Mouse (Mus musculus) natural killer cell, adult 2 months (primary cell): ENCODE results near the gene Dpp9.
A peak's percentile ranks its signal among the peaks of the same experiment; 100 is the strongest.

Experiments
- DNase-seq, 2 experiments: peaks; one replicate each; pipeline ENCODE4 v3.0.0; 2022; ENCODE audit warnings: low spot score in 2 of 2

The Dpp9 gene

DNA sequence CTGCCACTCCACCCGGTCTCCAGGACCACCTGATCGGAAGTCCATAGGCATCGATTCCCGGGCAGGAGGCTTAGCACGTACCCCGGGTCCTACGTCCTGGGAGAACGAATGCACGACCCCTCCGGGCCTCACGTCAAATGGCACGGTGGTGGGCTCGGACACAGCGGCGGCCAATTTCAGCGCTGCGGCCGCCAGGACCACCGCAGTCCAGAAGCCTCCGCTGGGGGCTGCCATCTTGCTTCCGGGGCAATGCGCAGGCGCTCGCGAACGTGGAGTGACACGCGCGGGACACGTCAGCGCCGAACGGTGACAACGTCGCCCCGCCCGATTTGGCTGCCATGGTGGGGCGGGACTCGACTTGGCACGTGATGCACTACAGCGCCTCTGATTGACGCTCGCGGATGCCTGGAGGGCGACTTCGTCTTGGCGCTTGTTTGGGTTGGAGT lies 35.0 kb downstream of the Dpp9 start, which contains the start of gene Mydgf:
Gene Mydgf (minus strand): TSS at position 263 of the 446 bp plus-strand sequence.
- peak; percentile 92 to 93 for DNase-seq

DNA sequence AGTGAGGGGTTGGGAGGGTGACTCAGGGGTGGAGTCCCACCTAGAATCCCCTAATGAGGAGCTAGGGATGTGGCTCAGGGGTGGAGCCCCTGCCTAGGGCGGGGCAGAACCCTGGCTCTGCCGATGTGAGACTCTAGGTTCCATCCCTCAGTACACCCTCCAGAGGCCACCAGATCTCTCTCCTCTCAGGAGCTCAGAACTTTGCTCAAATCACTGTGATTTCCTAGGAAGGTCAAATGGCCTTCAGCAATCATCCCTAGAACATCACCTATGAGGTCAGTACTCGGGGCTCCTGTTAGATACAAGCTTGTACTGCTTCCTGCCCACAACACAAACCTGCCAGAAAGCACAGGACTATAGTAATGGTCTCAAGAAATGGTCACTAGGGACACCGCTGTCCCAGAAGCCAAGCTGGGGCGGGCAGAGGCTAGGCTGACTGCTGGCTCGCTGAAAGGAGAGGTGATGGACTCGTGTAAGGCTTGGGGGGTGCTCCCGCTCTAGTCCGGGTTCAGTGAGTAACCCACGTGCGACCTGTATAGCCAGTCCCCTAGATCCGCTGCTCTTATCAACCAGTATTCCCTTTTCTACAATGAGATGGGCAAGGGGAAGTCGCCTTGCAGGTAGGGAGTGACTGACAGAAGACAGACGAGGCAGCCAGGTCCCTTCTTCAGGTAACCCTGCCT lies 35.6 kb downstream of the Dpp9 start:
- DNase-seq = no peak

DNA sequence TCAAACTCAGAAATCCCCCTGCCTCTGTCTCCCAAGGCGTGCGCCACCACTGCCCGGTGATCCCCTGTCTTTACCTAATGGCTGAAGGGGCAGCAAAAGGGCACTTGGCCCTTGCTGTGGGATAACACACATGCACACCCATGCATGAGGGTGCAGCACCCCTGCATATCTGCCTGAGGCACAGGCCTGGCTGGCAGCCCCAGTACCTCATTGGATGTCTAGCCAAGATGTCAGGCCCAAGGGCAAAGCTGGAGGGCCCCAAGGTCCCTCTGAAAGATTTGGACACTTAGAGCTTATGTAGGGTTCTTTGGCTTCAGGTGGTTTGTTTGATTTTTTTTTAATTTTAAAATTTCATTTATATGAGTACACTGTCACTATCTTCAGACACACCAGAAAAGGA lies 43.3 kb downstream of the Dpp9 start:
- no peak for DNase-seq

DNA sequence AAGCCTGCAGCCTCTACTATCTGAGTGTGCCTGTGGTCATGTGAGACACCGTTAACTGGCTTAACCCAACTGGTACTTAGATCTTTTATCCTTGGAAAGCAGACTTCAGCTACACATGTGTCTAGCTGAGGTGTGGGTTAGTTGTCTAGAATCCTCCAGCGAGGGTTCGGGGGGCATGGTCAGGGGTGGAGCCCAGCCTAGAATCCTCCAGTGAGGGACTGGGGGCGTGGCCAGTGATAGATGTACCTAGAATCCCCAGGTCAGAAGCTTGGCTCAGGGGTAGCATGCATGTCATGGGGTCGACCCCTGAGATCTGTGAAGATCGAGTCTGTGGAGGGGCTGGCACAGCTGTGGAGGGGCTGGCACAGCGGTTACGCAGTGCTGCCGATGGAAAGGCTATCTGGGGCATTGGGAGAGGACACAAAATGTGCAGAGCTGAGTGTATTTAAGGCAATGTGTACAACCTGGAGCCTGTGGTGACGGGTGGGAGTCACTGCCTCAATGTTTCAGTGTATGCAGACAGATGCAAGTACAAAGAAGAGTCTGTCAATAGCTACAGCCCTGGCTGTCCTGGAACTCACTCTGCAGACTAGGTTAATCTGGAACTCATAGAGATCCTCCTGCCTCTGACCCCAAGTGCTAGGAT lies 45.2 kb downstream of the Dpp9 start:
- no peak for DNase-seq

DNA sequence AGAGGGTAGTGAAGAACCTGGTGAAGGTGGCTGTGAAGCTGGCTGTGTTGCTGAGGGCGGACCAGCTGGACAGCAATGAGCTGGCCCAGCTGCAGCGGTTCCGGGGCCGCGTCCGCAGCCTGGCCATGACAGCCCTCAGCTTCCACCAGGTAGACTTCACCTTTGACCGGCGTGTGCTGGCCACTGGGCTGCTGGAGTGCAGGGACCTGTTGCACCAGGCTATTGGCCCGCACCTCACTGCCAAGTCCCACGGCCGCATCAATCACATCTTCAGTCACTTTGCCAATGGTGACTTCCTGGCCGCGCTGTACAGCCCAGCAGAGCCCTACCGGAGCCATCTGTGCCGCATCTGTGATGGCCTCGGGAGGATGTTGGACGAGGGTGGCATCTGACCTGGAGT lies 46.8 kb downstream of the Dpp9 start:
- DNase-seq = no peak

DNA sequence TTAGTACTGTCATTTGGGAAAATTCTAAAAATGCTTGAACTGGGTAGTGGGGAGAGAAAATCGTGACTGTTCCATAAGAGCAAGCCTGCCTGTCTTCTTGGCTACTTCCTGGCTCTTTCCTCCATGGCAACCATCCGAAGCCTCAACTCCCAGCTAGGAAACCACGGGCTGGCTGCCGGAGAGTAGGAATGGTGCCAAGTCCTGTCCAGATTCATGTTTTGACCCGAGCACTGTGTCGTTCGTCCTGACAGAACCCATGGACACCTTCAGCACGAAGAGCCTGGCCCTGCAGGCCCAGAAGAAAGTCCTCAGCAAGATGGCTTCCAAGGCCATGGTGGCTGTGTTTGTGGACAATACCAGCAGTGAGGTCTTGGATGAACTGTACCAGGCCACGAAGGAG lies 47.2 kb downstream of the Dpp9 start:
- DNase-seq = no peak

DNA sequence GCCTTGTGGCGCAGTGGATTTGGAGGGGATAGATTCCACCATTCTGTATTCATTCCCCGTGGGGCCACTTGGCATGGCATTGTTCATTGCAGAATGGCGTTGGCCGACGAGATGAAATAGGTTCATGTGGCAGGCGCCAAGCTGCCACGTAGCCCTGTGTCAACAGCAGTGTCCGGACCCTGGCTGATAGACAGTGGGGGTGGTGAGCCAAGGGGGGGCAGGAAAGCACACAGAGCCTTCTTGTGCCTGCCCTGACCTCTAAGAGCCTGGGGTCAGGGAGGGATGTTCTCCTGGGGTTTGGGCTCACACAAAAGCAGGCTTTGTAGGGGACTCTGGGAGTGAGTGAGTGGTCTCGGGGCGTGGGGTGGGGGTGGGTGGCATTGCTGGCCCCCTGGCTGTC lies 48.1 kb downstream of the Dpp9 start:
- DNase-seq = no peak

DNA sequence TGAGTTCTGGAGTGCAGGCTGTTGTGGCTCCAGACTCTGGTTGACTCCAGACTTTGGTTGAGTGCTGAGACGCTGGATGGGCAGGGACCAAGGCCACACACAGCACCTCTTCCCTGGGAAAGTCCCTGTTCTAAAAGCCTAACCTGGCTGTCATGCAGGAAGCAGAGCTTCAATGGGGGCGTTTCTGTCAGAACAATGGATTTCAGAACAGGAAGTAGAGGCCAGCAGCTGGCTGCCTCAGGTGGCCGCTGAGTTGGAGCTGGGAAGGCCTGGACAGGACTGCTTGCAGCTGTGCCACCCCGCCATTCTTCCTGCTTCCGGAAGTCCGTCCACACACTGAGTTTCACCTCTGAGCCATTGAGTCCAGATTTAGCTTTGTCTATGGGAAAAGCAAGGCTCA lies 48.9 kb downstream of the Dpp9 start:
- DNase-seq = no peak

DNA sequence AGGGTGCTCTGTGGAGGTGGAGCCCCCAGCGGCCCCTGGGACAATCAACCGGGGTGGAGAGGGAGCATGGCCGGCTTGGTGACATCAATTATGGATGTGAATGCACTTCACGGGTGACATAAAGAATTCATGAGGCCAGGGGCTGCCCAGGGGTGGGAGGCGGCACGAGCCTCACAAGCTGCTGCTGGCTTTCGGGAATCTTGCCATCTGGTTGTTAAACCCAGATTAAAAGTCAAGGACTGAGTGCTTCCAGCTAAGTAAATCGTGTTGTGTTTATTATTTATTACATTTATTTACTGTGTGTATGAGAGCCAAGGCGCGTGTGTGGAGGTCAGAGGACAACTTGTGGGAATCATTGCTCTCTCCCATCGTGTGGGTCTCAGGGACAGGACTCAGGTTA lies 53.0 kb downstream of the Dpp9 start:
- no peak for DNase-seq

DNA sequence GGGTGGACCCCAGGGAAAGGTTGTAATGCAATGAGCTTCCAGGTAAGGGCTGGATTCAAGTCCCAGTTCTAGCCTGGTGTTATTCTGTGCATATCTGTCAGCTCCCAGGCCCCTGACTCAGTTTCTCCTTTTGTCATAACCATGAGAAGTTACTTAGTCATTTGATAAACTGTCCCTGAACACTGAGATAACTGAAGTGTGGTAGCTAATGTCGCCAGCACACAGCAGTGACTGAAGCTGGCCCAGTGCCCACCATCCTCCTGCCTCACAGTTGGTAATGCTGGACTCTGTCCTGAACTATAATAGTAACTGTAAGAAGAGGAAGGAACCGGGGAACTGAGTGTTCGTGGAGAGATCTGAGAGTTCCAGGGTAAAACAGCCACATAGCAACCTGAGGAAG lies 54.2 kb downstream of the Dpp9 start:
- DNase-seq = no peak

DNA sequence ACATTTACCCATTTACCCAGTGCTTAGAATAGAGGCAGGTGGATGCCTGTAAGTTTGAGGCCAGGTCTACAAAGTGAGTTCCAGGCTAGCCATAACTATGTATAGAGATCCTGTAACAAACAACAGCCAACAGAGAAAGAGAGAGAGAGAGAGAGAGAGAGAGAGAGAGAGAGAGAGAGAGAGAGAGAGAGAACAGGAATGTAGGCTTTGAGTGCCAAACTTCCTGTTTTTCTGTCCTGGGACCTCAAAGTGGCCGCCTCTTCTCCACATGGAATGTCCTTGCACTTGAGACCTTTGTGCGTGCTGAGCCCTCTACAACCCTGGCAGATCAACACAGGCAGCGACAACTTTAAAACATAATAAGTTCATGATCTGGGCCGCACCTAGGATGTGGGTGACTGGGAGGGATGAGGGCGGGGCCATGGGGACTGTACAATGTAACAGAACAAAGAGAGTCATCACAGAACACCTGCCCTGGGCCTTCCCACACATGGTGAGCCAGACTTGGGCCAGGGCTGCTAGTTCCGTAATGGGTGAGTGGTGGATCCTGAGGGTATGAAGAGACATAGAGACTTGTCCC lies 55.1 kb downstream of the Dpp9 start:
- peak in 1 of 2 experiments; percentile 11 for DNase-seq

DNA sequence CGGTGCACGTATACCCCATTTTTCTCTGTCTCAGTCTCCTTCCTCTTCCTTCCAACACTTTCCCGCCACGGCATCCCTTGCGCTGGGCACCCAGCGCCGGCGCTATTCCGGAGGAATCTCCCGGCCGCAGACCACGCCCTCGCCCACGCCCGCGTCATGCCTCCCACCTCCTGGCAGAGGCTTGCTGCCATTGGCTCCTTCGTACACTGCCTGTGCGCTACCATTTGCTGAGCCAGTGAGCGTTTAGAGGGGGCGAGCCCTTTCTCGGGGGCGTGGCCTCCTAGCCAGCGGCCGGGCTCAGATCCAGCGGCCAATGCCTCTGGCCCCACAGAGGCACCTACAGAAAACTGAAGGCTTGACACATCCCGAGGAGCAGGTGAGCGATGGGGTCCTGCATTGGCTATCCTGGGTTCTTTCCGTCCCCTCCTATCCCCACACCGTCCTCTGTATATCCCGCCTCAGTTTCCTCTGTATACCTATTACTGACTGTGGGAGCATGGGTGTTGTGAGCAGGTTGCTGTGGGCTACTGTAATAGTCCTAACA lies 56.4 kb downstream of the Dpp9 start, which contains the start of gene Tnfaip8l1:
Gene Tnfaip8l1 (plus strand): TSS at position 247 of the 544 bp plus-strand sequence.
- peak; percentile 85 to 88 for DNase-seq

DNA sequence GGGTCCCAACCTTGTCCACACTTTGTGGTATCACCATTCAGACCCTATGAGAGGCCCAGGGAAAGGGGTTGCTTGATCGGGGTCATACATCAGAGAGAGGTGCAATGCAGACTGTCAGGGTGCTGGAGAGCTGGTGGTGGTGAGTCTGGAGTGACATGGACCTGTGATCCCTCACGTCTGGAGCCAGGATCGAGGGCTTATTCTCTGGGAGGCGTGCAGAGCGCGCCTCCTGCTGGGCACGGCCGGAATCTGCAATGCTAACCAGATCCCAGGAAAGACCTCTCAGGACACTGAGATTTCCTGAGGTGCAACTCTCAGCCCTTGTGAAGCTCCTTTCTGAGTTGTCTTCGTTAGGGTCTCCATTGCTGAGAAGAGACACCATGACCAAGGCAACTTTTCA lies 59.0 kb downstream of the Dpp9 start:
- peak in 1 of 2 experiments; percentile 18 for DNase-seq

DNA sequence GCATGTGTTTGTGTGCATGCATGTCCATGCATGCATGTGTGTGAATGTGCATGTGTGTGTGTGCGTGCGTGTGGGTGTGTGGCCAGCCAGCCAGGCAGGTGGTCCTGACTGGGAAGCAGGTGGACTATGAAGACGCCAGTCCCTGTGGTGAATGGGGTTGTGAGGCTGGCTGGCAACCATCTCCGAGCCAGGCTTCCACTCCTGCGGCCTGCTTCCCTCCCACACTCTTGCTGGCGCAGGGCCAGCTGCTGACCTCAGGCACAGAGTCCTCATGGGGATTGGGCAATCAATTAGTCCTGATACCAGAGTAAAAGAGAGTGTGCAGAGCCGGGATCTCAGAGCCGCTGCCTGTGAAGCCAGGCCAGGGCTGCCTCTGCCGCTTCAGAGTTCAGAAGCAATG lies 65.1 kb downstream of the Dpp9 start:
- DNase-seq = no peak

DNA sequence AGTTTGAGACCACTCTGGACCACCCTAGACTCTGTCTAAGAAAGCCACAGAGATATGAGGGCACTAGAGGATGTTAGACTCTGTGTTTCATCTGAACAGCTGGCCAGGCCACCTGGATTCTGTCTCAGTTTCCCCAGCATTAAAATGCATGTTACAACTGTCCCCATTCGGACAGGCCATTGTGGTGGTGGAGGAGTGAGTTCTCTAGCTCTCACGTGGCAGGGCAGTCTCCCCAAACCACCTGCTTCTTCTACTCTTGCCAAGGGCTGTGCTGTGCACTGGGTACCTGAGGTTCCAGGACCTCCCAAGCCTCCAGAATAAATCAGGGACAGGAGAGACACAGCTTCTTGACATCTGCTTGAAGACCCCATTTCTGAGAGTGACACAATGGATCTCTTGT lies 68.8 kb downstream of the Dpp9 start:
- no peak for DNase-seq

DNA sequence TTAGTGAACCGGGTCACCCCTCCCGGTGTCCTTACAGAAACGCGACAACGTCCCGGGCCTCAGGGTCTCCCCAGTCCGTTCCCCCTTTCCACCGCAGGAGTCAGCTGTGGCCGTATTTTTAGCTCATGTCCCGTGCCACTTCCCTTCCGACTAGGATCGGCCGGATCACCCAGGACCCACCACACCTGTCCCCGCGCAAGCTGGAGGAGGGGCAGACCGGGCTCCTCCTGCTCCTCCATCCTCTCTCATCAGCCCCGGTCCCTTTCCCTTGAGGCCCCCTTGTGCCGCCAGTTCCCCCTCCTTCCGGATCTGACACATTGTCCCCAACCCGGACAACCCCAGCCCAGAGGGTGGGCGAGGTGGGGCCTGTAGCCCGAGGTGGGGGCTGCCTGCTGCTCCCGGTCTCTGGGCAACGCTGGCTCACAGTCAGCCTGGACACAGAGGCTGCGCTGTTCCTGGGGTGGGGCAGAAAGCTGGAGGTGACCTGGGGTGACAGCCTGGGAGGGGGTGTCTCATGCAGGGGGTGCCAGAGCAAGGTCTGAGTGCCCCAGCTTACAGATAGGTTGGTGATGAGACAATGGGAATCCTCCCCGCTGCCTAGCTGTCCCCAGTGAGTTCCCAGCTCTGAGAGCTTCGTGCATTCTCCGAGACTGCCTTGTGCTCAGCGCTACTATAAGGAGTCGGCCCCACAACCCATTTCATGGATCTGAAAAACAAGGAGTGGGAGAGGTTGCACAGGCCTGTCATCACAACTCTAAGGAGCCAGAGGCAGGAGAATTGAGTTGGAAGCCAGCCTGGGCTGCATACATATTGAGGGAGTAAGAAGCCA lies 69.7 kb downstream of the Dpp9 start:
- no peak for DNase-seq

DNA sequence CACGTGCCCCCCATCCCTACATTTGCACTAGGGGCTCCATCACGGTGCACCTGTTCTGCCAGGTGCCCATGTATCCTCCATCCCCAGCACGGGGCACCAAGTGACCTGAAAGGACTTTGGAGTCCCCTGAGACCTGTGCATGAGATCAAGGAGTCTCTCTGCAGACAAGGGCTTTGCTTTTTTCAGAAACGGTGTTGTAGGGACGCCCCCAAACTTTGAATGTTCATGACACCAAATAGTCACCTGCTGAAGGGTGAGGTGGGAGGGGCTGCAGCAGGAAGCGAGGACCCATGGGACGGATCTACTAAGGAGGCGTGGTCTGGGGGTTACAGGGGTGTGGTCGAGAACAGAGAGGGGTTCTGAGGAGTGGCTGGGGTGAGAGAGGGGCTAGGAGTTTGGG lies 70.4 kb downstream of the Dpp9 start:
- DNase-seq = peak in 1 of 2 experiments; percentile 28

DNA sequence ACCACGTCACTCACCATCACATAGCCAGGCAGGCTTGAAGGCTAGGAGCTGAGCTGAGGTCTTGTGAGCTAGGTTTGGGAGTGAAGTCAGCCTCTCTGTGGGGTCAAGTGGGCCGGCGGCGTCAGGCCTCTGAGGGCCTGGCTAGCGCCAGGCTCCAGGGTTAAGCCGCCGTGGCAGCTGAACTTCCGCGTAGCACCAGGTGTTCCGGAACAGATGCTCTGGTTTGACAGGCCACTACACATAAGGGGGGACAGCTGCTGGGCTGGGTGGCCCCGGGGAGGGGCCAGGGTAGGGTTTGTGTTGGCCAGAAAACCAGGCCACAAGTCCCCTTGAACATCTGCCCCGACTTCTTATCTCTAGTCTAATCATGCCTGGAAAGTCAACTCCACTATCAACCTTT lies 71.3 kb downstream of the Dpp9 start:
- no peak for DNase-seq

DNA sequence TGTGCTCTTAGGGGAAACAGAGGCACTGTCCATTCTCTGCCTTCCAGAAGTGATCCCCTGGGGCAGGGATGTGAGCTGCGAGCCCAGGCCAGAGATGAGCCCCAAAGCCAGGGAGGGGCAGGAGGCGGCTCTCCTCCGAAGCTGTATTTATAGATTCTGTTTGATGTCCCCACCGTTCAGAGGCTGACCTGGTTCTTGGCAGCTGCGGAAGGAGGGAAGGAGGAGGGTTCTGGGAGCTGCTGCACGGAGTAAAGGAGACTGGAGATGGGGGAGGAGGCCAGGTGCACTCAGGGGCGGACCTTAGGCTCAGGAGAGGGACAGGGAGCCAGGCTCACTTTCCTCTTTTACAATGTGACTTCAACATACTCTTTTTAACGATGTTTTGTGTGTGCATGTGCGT lies 72.6 kb downstream of the Dpp9 start:
- no peak for DNase-seq

DNA sequence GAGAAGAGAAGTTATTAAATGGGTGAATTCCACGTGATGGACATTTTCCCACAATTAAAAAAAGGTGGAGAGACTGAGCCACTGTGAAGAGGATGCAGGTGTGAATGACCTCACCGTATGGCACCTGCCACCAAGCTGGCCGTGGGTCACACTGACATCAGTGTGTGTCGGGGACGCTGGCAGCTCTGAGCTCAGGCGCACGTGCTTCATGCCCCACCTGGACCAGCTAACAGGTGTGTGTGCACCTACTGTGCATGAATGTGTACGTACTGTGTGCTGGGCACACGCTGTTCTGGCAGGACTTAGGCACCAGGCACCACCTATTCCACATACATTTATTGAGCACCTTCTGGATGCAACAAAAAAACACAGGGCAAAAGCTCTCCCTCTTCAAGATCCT lies 74.2 kb downstream of the Dpp9 start:
- DNase-seq = no peak

DNA sequence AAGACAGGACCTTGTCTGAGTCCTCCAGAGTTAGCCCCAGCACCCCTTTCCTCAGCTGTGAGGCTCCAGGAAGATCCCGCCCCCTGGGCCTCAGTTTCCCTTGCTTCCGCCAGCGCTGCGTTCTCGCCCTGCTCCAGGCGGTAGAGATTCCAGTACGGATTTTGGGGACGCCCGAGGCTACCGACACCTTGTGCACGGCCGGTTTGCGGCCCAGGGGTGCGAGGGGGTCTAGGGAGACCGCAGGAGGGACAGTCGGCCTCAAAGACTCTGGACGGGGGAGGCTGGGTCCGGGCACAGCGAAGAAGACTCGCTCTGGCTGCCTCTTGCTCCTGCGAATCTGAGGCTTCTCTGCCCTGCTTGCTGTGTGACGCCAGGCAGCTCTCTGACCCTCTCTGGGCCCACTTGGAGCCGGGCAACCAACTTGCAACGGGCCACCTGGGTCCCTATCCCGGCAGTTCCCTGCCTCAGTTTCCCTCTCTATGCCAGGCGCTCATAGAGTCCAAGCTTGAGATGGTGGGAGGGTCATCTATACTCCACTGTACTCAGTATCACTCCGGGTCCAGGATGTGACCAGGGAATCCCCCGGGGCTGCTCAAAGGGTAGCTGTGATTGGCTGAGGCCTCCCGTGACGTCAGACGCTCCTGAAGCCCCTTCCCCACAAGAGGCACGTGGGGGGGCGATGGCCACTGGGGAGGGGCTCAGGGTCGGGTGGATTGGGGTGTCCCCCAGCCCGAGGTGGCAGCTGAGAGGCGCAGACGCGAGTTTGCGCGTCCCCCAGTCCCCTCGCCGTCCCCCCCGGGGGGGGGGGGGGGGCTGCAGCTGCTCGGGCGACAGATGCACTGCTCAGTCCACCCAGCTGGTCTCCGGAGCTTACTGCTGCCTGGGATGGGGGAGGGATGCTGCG lies 76.8 kb downstream of the Dpp9 start:
- DNase-seq = no peak
